Mouse (Mus musculus) heart, embryonic 15.5 days (tissue): ENCODE data around the gene Grm4. TPM values are rescaled to one million over a fixed set of nuclear protein-coding genes. Genes with fewer than 3 reads are reported as not detected.

ENCODE experiments used
- ATAC-seq: fragments of 200-750 bp; cut with Nextera tagmentation; replicated peaks from 2 replicates; pipeline ENCODE4 v1.8.0; 2017; ENCODE audit warnings: low read depth, moderate TSS enrichment; ENCODE audit not compliant: insufficient number of reproducible peaks, insufficient read depth, low FRiP score
- H3K27ac ChIP-seq: fragments of 300-500 bp; sonication (generic); 2 replicates; pipeline ENCODE4 v1.5.1; 2015; ENCODE audit warnings: mild to moderate bottlenecking, inconsistent platforms
- H3K27me3 ChIP-seq: fragments of 300-500 bp; sonication (generic); 2 replicates; pipeline ENCODE4 v1.6.1; 2015; ENCODE audit warnings: inconsistent platforms
- H3K36me3 ChIP-seq: fragments of 300-500 bp; sonication (generic); 2 replicates; pipeline ENCODE4 v1.6.1; 2015; ENCODE audit warnings: mild to moderate bottlenecking, inconsistent platforms
- H3K4me1 ChIP-seq: fragments of 300-500 bp; sonication (generic); replicated peaks from 2 replicates; pipeline ENCODE4 v1.6.1; 2015; ENCODE audit warnings: inconsistent platforms
- H3K4me2 ChIP-seq: fragments of 300-500 bp; sonication (generic); 2 replicates; pipeline ENCODE4 v1.6.1; 2015; ENCODE audit warnings: inconsistent platforms, mild to moderate bottlenecking, moderate library complexity
- H3K4me3 ChIP-seq: fragments of 300-500 bp; sonication (generic); 2 replicates; pipeline ENCODE4 v1.5.1; 2015; ENCODE audit warnings: mild to moderate bottlenecking, inconsistent platforms
- H3K9ac ChIP-seq: fragments of 300-500 bp; sonication (generic); 2 replicates; pipeline ENCODE4 v1.6.1; 2015; ENCODE audit warnings: mild to moderate bottlenecking, inconsistent platforms
- H3K9me3 ChIP-seq: fragments of 300-500 bp; sonication (generic); replicated peaks from 2 replicates; pipeline ENCODE4 v1.6.1; 2016; ENCODE audit warnings: inconsistent platforms
- WGBS: fragments of 180-500 bp; shearing (Covaris S2); methylation state at CpG from one replicate; pipeline ENCODE4 v1.1.7; 2015; ENCODE audit warnings: mixed read lengths; 5-methylcytosine and 5-hydroxymethylcytosine counted together
- polyA plus RNA-seq: library from polyadenylated mRNA; unstranded; fragments of >200 nt; fragmentation: Nextera tagmentation; extraction: Ambion mirVana; gene quantifications from 2 replicates; pipeline ENCODE4 v1.2.1, GENCODE M21; 2015

Grm4 gene
- polyA plus RNA-seq, 1 experiment from 2014 or later: 0.05 TPM

- 0 out of 2 replicates have a peak overlapping the region, but pooled peaks have one; percentile 4 for H3K4me3 ChIP-seq
- H3K27me3 ChIP-seq: peaks cover 26% of the 10 kb centered on the region
- peak; percentile 69; the same call in 1 of the 2 replicates for ATAC-seq
- peak overlapping the region; percentile 49 for H3K4me2 ChIP-seq
- peaks cover 12% of the 10 kb centered on the region for H3K4me1 ChIP-seq
- H3K9ac ChIP-seq: 0 out of 2 replicates have a peak overlapping the region, but pooled peaks have one; percentile 3
- 24% methylated on average over 29 of the region's 29 CpGs for WGBS
- no peaks in the 10 kb centered on the region for H3K36me3 ChIP-seq
- H3K27ac ChIP-seq: peak overlapping the region; percentile 8
- H3K9me3 ChIP-seq: no peaks in the 10 kb centered on the region
These were observed 40.8 kb downstream of the Grm4 start for GRCm38 (mm10) chr17:27480143-27481103.

GRCm38 (mm10) chr17:27475650-27476049, 45.6 kb downstream of the Grm4 start:
- H3K36me3 ChIP-seq: no peaks in the 10 kb centered on the region
- peaks cover 10% of the 10 kb centered on the region; the same call in 1 of the 2 replicates for H3K27me3 ChIP-seq
- H3K4me1 ChIP-seq: peaks cover 9% of the 10 kb centered on the region
- H3K9ac ChIP-seq: no peak overlapping the region
- no peak overlapping the region for H3K4me3 ChIP-seq
- no peak overlapping the region for H3K4me2 ChIP-seq
- WGBS: 83% methylated on average over 11 of the region's 11 CpGs
- ATAC-seq: no peak
- no peaks in the 10 kb centered on the region for H3K9me3 ChIP-seq
- H3K27ac ChIP-seq: no peak overlapping the region

DNA sequence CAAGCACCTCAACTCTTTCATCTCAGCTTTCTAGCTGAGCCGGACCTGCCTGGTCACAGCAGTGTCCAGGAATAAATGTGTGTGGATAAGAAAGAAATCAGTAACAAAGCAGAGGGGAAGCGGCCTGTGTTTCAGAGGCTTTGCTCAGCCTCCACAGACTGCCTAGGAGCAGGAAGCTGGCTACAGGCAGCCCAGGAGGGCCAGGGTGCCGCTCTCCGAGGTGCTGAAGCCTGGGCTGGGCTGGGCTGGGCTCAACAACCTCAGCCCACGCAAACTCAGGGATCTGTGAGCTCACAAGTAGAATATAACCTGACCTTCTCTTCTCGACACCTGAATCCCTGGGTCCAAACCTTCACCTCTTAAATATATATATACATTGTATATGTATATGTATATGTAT, 54.6 kb downstream of the Grm4 start:
- no peaks in the 10 kb centered on the region for H3K36me3 ChIP-seq
- no peaks in the 10 kb centered on the region for H3K4me1 ChIP-seq
- no peak overlapping the region for H3K27ac ChIP-seq
- no peak overlapping the region for H3K4me2 ChIP-seq
- no peak overlapping the region for H3K4me3 ChIP-seq
- H3K9me3 ChIP-seq: no peaks in the 10 kb centered on the region
- peaks cover 18% of the 10 kb centered on the region for H3K27me3 ChIP-seq
- 15% methylated on average over 6 of the region's 6 CpGs for WGBS
- no peak overlapping the region for H3K9ac ChIP-seq
- ATAC-seq: no peak

DNA sequence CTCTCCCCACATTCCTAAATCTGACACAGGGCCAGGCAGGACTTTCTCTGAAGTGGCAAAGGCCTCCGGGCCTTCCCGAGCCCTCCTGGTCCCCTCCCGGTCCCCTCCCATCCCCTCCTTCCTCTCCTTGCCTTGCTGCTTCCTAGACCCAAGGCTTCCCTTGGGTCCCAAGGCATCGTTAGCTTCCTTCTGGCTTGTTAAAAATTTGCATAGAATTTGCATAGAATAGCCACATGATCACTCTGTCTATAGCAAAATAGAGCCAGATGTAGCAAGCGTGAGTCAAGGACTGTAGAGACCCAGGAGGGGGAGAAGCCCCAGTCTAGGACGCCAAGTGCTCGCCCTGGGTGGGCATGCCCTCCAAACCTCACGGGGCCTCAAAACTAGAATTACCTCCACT, 55.3 kb downstream of the Grm4 start:
- Histone ChIP-seq H3K27ac (no peak overlapping the region), H3K9ac (no peak overlapping the region), H3K4me3 (no peak overlapping the region), H3K4me1 (no peaks in the 10 kb centered on the region), H3K9me3 (no peaks in the 10 kb centered on the region), H3K4me2 (no peak overlapping the region), H3K27me3 (peaks cover 18% of the 10 kb centered on the region), H3K36me3 (no peaks in the 10 kb centered on the region)
- ATAC-seq: no peak
- WGBS: 72% methylated on average over 8 of the region's 8 CpGs

DNA sequence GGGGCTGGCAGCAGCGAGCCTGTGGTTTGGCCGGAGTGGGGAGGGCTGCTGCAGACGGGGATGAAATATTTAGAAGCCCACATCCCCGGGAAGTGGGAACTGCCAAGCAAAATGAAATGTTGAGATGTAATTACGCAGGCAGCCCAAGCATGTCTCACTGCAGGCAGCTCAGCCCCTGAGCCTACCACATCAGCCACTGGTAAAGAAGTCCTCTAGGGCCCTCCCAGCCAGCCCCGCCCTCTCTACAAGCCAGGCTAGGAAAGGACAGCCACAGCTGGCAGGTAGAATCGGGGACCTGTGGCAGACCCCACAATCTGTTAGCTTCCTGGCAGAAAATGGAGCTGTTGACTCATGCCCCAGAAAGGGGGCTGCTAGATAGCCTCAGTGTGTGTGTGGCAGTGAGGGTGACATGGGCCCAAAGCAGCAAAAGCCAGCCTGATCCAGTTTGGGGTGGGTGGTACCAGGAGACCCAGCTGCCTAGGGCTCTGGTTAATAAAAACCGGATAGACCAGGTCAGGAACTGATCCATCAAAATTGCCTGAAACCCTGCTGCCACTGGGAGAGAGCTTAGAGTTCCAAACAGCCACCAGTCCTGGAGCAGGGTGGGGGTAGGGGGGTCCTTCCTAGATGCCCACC, 56.8 kb downstream of the Grm4 start:
- WGBS: 46% methylated on average over 8 of the region's 8 CpGs
- no peak for ATAC-seq
- no peaks in the 10 kb centered on the region for H3K9me3 ChIP-seq

GRCm38 (mm10) chr17:27459979-27460378, 61.2 kb downstream of the Grm4 start:
- no peak for ATAC-seq
- no peak overlapping the region for H3K27ac ChIP-seq
- peaks cover 19% of the 10 kb centered on the region for H3K27me3 ChIP-seq
- H3K9me3 ChIP-seq: no peaks in the 10 kb centered on the region
- H3K4me2 ChIP-seq: no peak overlapping the region
- no peaks in the 10 kb centered on the region for H3K4me1 ChIP-seq
- H3K9ac ChIP-seq: no peak overlapping the region
- WGBS: 65% methylated on average over 10 of the region's 10 CpGs
- H3K36me3 ChIP-seq: no peaks in the 10 kb centered on the region
- H3K4me3 ChIP-seq: no peak overlapping the region

More for the DNA sequence above, 56.8 kb downstream of the Grm4 start:
- H3K27ac ChIP-seq: no peak overlapping the region
- H3K9ac ChIP-seq: no peak overlapping the region
- no peaks in the 10 kb centered on the region for H3K36me3 ChIP-seq
- no peaks in the 10 kb centered on the region for H3K4me1 ChIP-seq
- H3K4me2 ChIP-seq: no peak overlapping the region
- H3K4me3 ChIP-seq: no peak overlapping the region
- H3K27me3 ChIP-seq: peaks cover 18% of the 10 kb centered on the region

- no peaks in the 10 kb centered on the region for H3K9me3 ChIP-seq
These were observed 62.0 kb downstream of the Grm4 start for GRCm38 (mm10) chr17:27459241-27459640.

GRCm38 (mm10) chr17:27457863-27458494, 63.2 kb downstream of the Grm4 start:
- no peak overlapping the region for H3K27ac ChIP-seq
- no peak overlapping the region for H3K9ac ChIP-seq
- H3K27me3 ChIP-seq: peaks cover 13% of the 10 kb centered on the region
- H3K4me3 ChIP-seq: no peak overlapping the region
- H3K36me3 ChIP-seq: no peaks in the 10 kb centered on the region
- 77% methylated on average over 3 of the region's 3 CpGs for WGBS
- H3K9me3 ChIP-seq: no peaks in the 10 kb centered on the region
- no peak overlapping the region for H3K4me2 ChIP-seq
- H3K4me1 ChIP-seq: no peaks in the 10 kb centered on the region
- 0 out of 2 replicates have a peak, but pooled peaks have one; percentile 14 for ATAC-seq

More at GRCm38 (mm10) chr17:27459241-27459640, 62.0 kb downstream of the Grm4 start:
- no peak overlapping the region for H3K4me3 ChIP-seq
- H3K4me1 ChIP-seq: no peaks in the 10 kb centered on the region
- H3K27me3 ChIP-seq: peaks cover 16% of the 10 kb centered on the region; the same call in 1 of the 2 replicates
- WGBS: 70% methylated on average over 3 of the region's 3 CpGs
- H3K4me2 ChIP-seq: no peak overlapping the region
- no peak overlapping the region for H3K27ac ChIP-seq
- ATAC-seq: no peak
- no peaks in the 10 kb centered on the region for H3K36me3 ChIP-seq
- H3K9ac ChIP-seq: no peak overlapping the region

DNA sequence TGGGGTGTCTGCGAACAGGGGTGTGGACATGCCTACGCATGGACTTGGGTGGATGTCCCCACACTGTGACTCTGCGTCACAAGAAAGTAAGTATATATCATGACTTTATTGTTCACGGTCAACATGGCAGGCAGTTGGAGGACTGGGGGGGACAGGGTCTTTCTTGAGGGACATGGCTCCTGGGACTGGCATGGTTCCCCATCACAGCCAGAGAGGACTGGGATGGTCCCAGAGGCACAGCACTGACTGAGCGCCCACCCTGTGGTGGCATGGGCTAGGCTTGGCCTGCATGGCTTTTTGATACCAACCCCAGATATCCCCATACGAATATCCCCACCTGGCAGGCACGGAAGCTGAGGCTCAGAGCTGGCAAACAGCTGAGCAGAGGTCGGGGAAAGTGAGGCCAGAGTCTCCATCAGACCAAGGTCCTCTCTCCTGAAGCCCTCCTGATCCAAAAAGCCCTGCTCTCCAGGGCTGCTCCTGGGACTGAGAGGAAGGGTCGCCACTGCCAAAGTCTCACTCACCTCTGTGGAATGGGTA, 64.1 kb downstream of the Grm4 start:
- H3K36me3 ChIP-seq: no peaks in the 10 kb centered on the region
- WGBS: 80% methylated on average over 9 of the region's 9 CpGs
- no peak overlapping the region for H3K27ac ChIP-seq
- H3K9ac ChIP-seq: no peak overlapping the region
- no peaks in the 10 kb centered on the region for H3K9me3 ChIP-seq
- no peak overlapping the region for H3K4me3 ChIP-seq
- no peak overlapping the region for H3K4me2 ChIP-seq
- peaks cover 17% of the 10 kb centered on the region for H3K27me3 ChIP-seq
- H3K4me1 ChIP-seq: no peaks in the 10 kb centered on the region
- no peak for ATAC-seq

DNA sequence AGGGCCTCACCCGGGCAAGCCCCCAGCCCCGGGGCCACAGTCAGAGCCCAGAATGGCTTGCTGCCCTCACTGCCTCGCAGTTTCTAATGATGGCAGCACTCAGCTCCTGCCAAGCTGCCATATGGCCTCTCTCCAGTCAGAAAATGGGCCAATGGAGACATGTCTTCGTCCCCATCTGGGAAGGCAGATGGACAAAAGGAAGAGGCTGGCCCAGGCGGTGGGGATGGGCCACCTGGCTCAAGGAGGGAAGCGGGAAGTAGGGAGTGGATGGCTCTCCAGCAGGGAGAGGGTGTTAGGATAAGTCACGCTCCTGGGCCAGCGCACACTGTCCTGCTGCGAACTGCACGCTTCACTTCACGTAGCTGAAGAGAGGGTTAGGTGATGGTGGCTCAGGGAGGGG, 64.8 kb downstream of the Grm4 start:
- H3K4me1 ChIP-seq: no peaks in the 10 kb centered on the region
- ATAC-seq: no peak
- WGBS: 77% methylated on average over 11 of the region's 11 CpGs
- no peaks in the 10 kb centered on the region for H3K9me3 ChIP-seq
- no peak overlapping the region for H3K4me3 ChIP-seq
- H3K36me3 ChIP-seq: no peaks in the 10 kb centered on the region
- H3K27ac ChIP-seq: no peak overlapping the region
- peaks cover 18% of the 10 kb centered on the region for H3K27me3 ChIP-seq
- H3K4me2 ChIP-seq: no peak overlapping the region
- no peak overlapping the region for H3K9ac ChIP-seq
